Mouse (Mus musculus): ENCODE measurements at regions not wholly inside any gene's neighbourhood (a gene's known extent, or its start where the extent isn't known, plus 50 kb on each side); places are given as distances from the start of the nearest gene placed in this dataset.

- no peak overlapping the region for H3K4me3 ChIP-seq (ENCODE audit: insufficient read depth, low read depth, low read length)
- H3K4me1 ChIP-seq (ENCODE audit: control insufficient read depth, insufficient read depth, low read length): no peaks in the 10 kb centered on the region
- TF ChIP-seq CTCF (conservative IDR thresholded peaks at IDR 0.05; ENCODE audit: insufficient read depth, insufficient read length, low read depth, low read length) (no peak), POLR2A (IDR thresholded peaks at IDR 0.05; ENCODE audit: low read depth, low read length) (no peak)
- no peak overlapping the region for H3K27ac ChIP-seq (ENCODE audit: insufficient read depth, low read depth, low read length)
- H3K27me3 ChIP-seq (replicated peaks; ENCODE audit: control insufficient read depth, insufficient read depth, low read length): no peaks in the 10 kb centered on the region
- WGBS: 29% methylated on average over 1 of the region's 1 CpGs
- no peak for DNase-seq
- H3K36me3 ChIP-seq (ENCODE audit: control insufficient read depth, insufficient read depth, low read length): no peaks in the 10 kb centered on the region
Measured at GRCm38 (mm10) chr12:97994884-97995283, 264.4 kb downstream of the Galc start.

- WGBS: 81% methylated on average over 3 of the region's 3 CpGs
- TF ChIP-seq POLR2A (IDR thresholded peaks at IDR 0.05; ENCODE audit: low read depth, low read length) (no peak), CTCF (conservative IDR thresholded peaks at IDR 0.05; ENCODE audit: insufficient read depth, insufficient read length, low read depth, low read length) (no peak)
- H3K36me3 ChIP-seq (ENCODE audit: control insufficient read depth, insufficient read depth, low read length): no peaks in the 10 kb centered on the region
- H3K27ac ChIP-seq (ENCODE audit: insufficient read depth, low read depth, low read length): no peak overlapping the region
- H3K4me1 ChIP-seq (ENCODE audit: control insufficient read depth, insufficient read depth, low read length): no peaks in the 10 kb centered on the region
- DNase-seq: no peak
- no peak overlapping the region for H3K4me3 ChIP-seq (ENCODE audit: insufficient read depth, low read depth, low read length)
- H3K27me3 ChIP-seq (replicated peaks; ENCODE audit: control insufficient read depth, insufficient read depth, low read length): no peaks in the 10 kb centered on the region
Measured at GRCm38 (mm10) chr12:97993937-97994336, 265.3 kb downstream of the Galc start.

- TF ChIP-seq CTCF (conservative IDR thresholded peaks at IDR 0.05; ENCODE audit: insufficient read depth, insufficient read length, low read depth, low read length) (no peak), POLR2A (IDR thresholded peaks at IDR 0.05; ENCODE audit: low read depth, low read length) (no peak)
- Histone ChIP-seq H3K27me3 (replicated peaks; ENCODE audit: control insufficient read depth, insufficient read depth, low read length) (no peaks in the 10 kb centered on the region), H3K4me1 (ENCODE audit: control insufficient read depth, insufficient read depth, low read length) (no peaks in the 10 kb centered on the region), H3K27ac (ENCODE audit: insufficient read depth, low read depth, low read length) (no peak overlapping the region), H3K36me3 (ENCODE audit: control insufficient read depth, insufficient read depth, low read length) (no peaks in the 10 kb centered on the region), H3K4me3 (ENCODE audit: insufficient read depth, low read depth, low read length) (no peak overlapping the region)
- 92% methylated on average over 1 of the region's 1 CpGs for WGBS
- no peak for DNase-seq
Measured at GRCm38 (mm10) chr12:97983390-97983789, 275.9 kb downstream of the Galc start.

GRCm38 (mm10) chr12:97978668-97979067 is 280.6 kb downstream of the Galc start:
- Histone ChIP-seq H3K36me3 (ENCODE audit: control insufficient read depth, insufficient read depth, low read length) (no peaks in the 10 kb centered on the region), H3K4me1 (ENCODE audit: control insufficient read depth, insufficient read depth, low read length) (no peaks in the 10 kb centered on the region), H3K27ac (ENCODE audit: insufficient read depth, low read depth, low read length) (no peak overlapping the region), H3K4me3 (ENCODE audit: insufficient read depth, low read depth, low read length) (no peak overlapping the region), H3K27me3 (replicated peaks; ENCODE audit: control insufficient read depth, insufficient read depth, low read length) (no peaks in the 10 kb centered on the region; the same call in 1 of the 2 replicates)
- WGBS: 63% methylated on average over 3 of the region's 3 CpGs
- no peak for DNase-seq
- no peak for TF ChIP-seq CTCF (conservative IDR thresholded peaks at IDR 0.05; ENCODE audit: insufficient read depth, insufficient read length, low read depth, low read length)
- no peak for TF ChIP-seq POLR2A (IDR thresholded peaks at IDR 0.05; ENCODE audit: low read depth, low read length)

- H3K27ac ChIP-seq (ENCODE audit: insufficient read depth, low read depth, low read length): no peak overlapping the region
- no peak overlapping the region for H3K4me3 ChIP-seq (ENCODE audit: insufficient read depth, low read depth, low read length)
- H3K27me3 ChIP-seq (replicated peaks; ENCODE audit: control insufficient read depth, insufficient read depth, low read length): no peaks in the 10 kb centered on the region; the same call in 1 of the 2 replicates
- H3K4me1 ChIP-seq (ENCODE audit: control insufficient read depth, insufficient read depth, low read length): no peaks in the 10 kb centered on the region
- DNase-seq: no peak
- TF ChIP-seq POLR2A (IDR thresholded peaks at IDR 0.05; ENCODE audit: low read depth, low read length): no peak
- no peak for TF ChIP-seq CTCF (conservative IDR thresholded peaks at IDR 0.05; ENCODE audit: insufficient read depth, insufficient read length, low read depth, low read length)
- WGBS: 62% methylated on average over 8 of the region's 8 CpGs
- no peaks in the 10 kb centered on the region for H3K36me3 ChIP-seq (ENCODE audit: control insufficient read depth, insufficient read depth, low read length)
Measured at GRCm38 (mm10) chr12:97978178-97978651, 281.0 kb downstream of the Galc start.

- TF ChIP-seq POLR2A (IDR thresholded peaks at IDR 0.05; ENCODE audit: low read depth, low read length) (no peak), CTCF (conservative IDR thresholded peaks at IDR 0.05; ENCODE audit: insufficient read depth, insufficient read length, low read depth, low read length) (no peak)
- Histone ChIP-seq H3K4me1 (ENCODE audit: control insufficient read depth, insufficient read depth, low read length) (no peaks in the 10 kb centered on the region), H3K4me3 (ENCODE audit: insufficient read depth, low read depth, low read length) (no peak overlapping the region), H3K36me3 (ENCODE audit: control insufficient read depth, insufficient read depth, low read length) (no peaks in the 10 kb centered on the region), H3K27me3 (replicated peaks; ENCODE audit: control insufficient read depth, insufficient read depth, low read length) (no peaks in the 10 kb centered on the region; the same call in 1 of the 2 replicates), H3K27ac (ENCODE audit: insufficient read depth, low read depth, low read length) (no peak overlapping the region)
- DNase-seq: no peak
- WGBS: 66% methylated on average over 3 of the region's 3 CpGs
Measured at GRCm38 (mm10) chr12:97977633-97978032, 281.6 kb downstream of the Galc start.

- TF ChIP-seq CTCF (conservative IDR thresholded peaks at IDR 0.05; ENCODE audit: insufficient read depth, insufficient read length, low read depth, low read length) (no peak), POLR2A (IDR thresholded peaks at IDR 0.05; ENCODE audit: low read depth, low read length) (no peak)
- DNase-seq: no peak
- WGBS: 54% methylated on average over 10 of the region's 10 CpGs
- no peaks in the 10 kb centered on the region; the same call in 1 of the 2 replicates for H3K27me3 ChIP-seq (replicated peaks; ENCODE audit: control insufficient read depth, insufficient read depth, low read length)
- no peak overlapping the region for H3K27ac ChIP-seq (ENCODE audit: insufficient read depth, low read depth, low read length)
- no peaks in the 10 kb centered on the region for H3K4me1 ChIP-seq (ENCODE audit: control insufficient read depth, insufficient read depth, low read length)
- no peaks in the 10 kb centered on the region for H3K36me3 ChIP-seq (ENCODE audit: control insufficient read depth, insufficient read depth, low read length)
- no peak overlapping the region for H3K4me3 ChIP-seq (ENCODE audit: insufficient read depth, low read depth, low read length)
Measured at GRCm38 (mm10) chr12:97973909-97974510, 285.2 kb downstream of the Galc start.
